Mouse (Mus musculus): ENCODE data around the gene Rec8.

GRCm38 (mm10) chr14:55640816-55641215, 23.0 kb downstream of the Rec8 start:
- TF ChIP-seq CTCF (IDR thresholded peaks at IDR 0.05; ENCODE audit: low read depth, low read length), result no peak
- TF ChIP-seq POLR2A (IDR thresholded peaks at IDR 0.05; ENCODE audit: extremely low read depth, insufficient read depth, low read length), result no peak
